Mouse (Mus musculus): ENCODE measurements around the gene Usp19. TPM values are rescaled to one million over a fixed set of nuclear protein-coding genes. Genes with fewer than 3 reads are reported as not detected.

The Usp19 gene
- polyA plus RNA-seq, 1 experiment from 2014 or later, result 52.5 TPM

DNA sequence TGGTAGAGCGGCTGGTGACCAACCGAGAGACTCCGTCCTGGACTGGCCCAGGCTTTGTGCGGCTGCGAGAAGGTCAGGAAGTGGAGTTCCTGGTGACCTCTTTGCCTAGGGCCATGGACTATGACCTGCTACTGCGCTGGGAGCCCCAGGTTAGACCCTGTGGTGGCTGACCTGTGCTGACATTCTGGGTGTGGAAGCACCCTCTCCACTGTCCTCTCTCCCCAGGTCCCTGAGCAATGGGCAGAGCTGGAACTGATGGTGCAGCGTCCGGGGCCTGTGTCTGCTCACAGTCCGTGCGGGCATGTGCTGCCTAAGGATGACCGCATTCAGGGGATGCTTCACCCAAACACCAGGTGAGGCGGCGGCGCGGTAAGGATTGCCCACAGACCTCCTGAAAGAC, 6.4 kb upstream of the Usp19 start:
- peaks cover 4% of the 10 kb centered on the region for H3K4me1 ChIP-seq (ENCODE audit: control insufficient read depth, insufficient read depth, low read length)
- no peak for DNase-seq (ENCODE audit: low spot score)
- H3K36me3 ChIP-seq (replicated peaks; ENCODE audit: control insufficient read depth, insufficient read depth, low read depth, low read length), result peaks cover 6% of the 10 kb centered on the region

DNA sequence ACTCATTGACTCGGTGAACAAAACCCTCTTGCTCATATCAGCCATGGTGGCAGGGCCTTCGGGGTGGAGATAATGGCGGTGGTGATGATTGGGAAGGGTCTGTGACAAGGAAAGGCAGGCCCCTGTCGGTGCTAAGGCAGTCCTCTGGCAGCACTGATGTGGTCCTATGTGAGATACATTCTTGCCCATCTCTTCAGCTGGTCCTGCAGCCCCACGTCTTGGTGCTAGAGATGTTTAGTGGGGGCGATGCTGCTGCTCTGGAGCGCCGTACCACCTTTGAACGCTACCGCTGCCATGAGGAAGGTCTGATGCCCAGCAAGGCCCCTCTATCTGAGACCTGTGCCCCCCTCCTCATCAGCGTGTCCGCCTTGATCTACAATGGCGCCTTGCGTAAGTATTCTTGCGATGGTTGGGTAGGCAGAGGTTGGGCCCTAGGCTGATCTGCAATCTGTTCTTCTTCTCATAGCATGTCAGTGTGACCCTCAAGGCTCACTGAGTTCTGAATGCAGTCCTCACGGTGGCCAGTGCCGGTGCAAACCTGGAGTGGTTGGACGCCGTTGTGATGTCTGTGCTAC, 5.0 kb upstream of the Usp19 start:
- no peak overlapping the region for H3K27ac ChIP-seq (replicated peaks; ENCODE audit: low read depth, low read length)
- ATAC-seq (replicated peaks; ENCODE audit: insufficient number of reproducible peaks, low FRiP score, low TSS enrichment, low read depth) (no peak), DNase-seq (ENCODE audit: low spot score) (no peak)
- no peak overlapping the region for H3K4me2 ChIP-seq (ENCODE audit: low read depth, low read length)
- H3K36me3 ChIP-seq (replicated peaks; ENCODE audit: control insufficient read depth, insufficient read depth, low read depth, low read length), result peaks cover 6% of the 10 kb centered on the region
- no peak overlapping the region for H3K9ac ChIP-seq (replicated peaks; ENCODE audit: low read length)
- WGBS, result 95% methylated on average over 19 of the region's 19 CpGs
- H3K4me3 ChIP-seq (ENCODE audit: low read depth, low read length), result no peak overlapping the region
- peaks cover under 1% of the 10 kb centered on the region for H3K4me1 ChIP-seq (ENCODE audit: control insufficient read depth, insufficient read depth, low read length)
- H3K27me3 ChIP-seq (ENCODE audit: control insufficient read depth, insufficient read depth, low read length), result no peaks in the 10 kb centered on the region
- H3K9me3 ChIP-seq (replicated peaks; ENCODE audit: control insufficient read depth, low read length), result no peaks in the 10 kb centered on the region

More for the DNA sequence above, 6.4 kb upstream of the Usp19 start:
- H3K9me3 ChIP-seq (replicated peaks; ENCODE audit: control insufficient read depth, low read length), result no peaks in the 10 kb centered on the region
- H3K4me3 ChIP-seq (ENCODE audit: low read depth, low read length), result no peak overlapping the region
- H3K27ac ChIP-seq (replicated peaks; ENCODE audit: low read depth, low read length), result no peak overlapping the region
- ATAC-seq (replicated peaks; ENCODE audit: insufficient number of reproducible peaks, low FRiP score, low TSS enrichment, low read depth), result no peak
- no peak overlapping the region for H3K9ac ChIP-seq (replicated peaks; ENCODE audit: low read length)
- no peaks in the 10 kb centered on the region for H3K27me3 ChIP-seq (ENCODE audit: control insufficient read depth, insufficient read depth, low read length)
- H3K4me2 ChIP-seq (ENCODE audit: low read depth, low read length), result no peak overlapping the region
- WGBS, result 91% methylated on average over 15 of the region's 15 CpGs

DNA sequence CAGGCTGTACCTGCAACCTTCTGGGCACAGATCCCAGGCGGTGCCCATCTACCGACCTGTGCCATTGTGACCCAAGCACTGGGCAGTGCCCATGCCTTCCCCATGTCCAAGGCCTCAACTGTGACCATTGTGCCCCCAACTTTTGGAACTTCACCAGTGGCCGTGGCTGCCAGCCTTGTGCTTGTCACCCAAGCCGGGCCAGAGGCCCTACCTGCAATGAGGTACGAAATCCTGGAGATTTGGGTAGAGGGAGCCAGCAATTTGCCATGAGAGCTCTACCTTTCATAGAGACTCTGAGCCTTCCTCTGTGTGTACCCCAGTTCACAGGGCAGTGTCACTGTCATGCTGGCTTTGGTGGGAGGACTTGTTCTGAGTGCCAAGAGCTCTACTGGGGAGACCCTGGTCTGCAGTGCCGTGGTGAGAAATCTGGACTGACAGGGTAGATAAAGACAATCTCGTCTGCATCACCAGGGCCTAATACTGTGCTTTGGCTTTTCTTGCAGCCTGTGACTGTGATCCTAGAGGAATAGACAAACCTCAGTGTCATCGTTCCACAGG, 3.4 kb upstream of the Usp19 start:
- H3K4me2 ChIP-seq (ENCODE audit: low read depth, low read length), result no peak overlapping the region
- H3K27ac ChIP-seq (replicated peaks; ENCODE audit: low read depth, low read length), result no peak overlapping the region
- 93% methylated on average over 8 of the region's 8 CpGs for WGBS
- H3K9me3 ChIP-seq (replicated peaks; ENCODE audit: control insufficient read depth, low read length), result no peaks in the 10 kb centered on the region
- peaks cover 6% of the 10 kb centered on the region for H3K36me3 ChIP-seq (replicated peaks; ENCODE audit: control insufficient read depth, insufficient read depth, low read depth, low read length)
- H3K4me1 ChIP-seq (ENCODE audit: control insufficient read depth, insufficient read depth, low read length), result peaks cover 3% of the 10 kb centered on the region
- H3K27me3 ChIP-seq (ENCODE audit: control insufficient read depth, insufficient read depth, low read length), result no peaks in the 10 kb centered on the region
- no peak for ATAC-seq (replicated peaks; ENCODE audit: insufficient number of reproducible peaks, low FRiP score, low TSS enrichment, low read depth)
- no peak overlapping the region for H3K4me3 ChIP-seq (ENCODE audit: low read depth, low read length)
- H3K9ac ChIP-seq (replicated peaks; ENCODE audit: low read length), result no peak overlapping the region
- DNase-seq (ENCODE audit: low spot score), result no peak

DNA sequence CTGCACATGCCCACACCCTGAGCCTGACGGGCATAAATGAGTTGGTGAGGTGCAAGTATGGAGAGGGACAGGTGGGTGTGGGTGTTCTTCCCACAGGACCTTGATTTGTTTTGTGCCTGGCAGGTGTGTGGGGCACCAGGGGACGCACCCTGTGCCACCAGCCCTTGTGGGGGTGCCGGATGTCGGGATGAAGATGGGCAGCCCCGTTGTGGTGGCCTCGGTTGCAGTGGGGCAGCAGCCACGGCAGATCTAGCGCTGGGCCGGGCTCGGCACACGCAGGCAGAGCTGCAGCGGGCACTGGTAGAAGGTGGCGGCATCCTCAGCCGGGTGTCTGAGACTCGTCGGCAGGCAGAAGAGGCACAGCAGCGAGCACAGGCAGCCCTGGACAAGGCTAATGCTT, 2.0 kb upstream of the Usp19 start:
- no peak overlapping the region for H3K4me2 ChIP-seq (ENCODE audit: low read depth, low read length)
- WGBS, result 95% methylated on average over 17 of the region's 17 CpGs
- no peak overlapping the region for H3K27ac ChIP-seq (replicated peaks; ENCODE audit: low read depth, low read length)
- peaks cover 4% of the 10 kb centered on the region for H3K4me1 ChIP-seq (ENCODE audit: control insufficient read depth, insufficient read depth, low read length)
- H3K9ac ChIP-seq (replicated peaks; ENCODE audit: low read length), result no peak overlapping the region
- H3K9me3 ChIP-seq (replicated peaks; ENCODE audit: control insufficient read depth, low read length), result no peaks in the 10 kb centered on the region
- H3K36me3 ChIP-seq (replicated peaks; ENCODE audit: control insufficient read depth, insufficient read depth, low read depth, low read length), result peaks cover 12% of the 10 kb centered on the region
- H3K27me3 ChIP-seq (ENCODE audit: control insufficient read depth, insufficient read depth, low read length), result no peaks in the 10 kb centered on the region
- no peak for DNase-seq (ENCODE audit: low spot score)
- no peak for ATAC-seq (replicated peaks; ENCODE audit: insufficient number of reproducible peaks, low FRiP score, low TSS enrichment, low read depth)
- H3K4me3 ChIP-seq (ENCODE audit: low read depth, low read length), result no peak overlapping the region

DNA sequence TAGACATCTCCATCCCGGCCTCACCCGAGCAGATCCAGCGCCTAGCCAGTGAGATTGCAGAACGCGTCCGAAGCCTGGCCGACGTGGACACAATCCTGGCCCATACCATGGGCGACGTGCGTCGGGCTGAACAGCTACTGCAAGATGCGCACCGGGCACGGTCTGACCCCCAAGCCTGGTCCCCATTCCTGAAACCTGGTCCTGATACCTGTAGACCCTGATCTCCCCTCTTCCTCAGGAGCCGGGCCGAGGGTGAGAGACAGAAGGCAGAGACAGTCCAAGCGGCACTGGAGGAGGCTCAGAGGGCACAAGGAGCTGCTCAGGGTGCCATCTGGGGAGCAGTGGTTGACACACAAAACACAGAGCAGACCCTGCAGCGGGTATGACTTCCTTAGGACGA, 1.2 kb upstream of the Usp19 start:
- H3K4me1 ChIP-seq (ENCODE audit: control insufficient read depth, insufficient read depth, low read length), result peaks cover 4% of the 10 kb centered on the region
- WGBS, result 96% methylated on average over 20 of the region's 20 CpGs
- no peaks in the 10 kb centered on the region for H3K27me3 ChIP-seq (ENCODE audit: control insufficient read depth, insufficient read depth, low read length)
- no peaks in the 10 kb centered on the region for H3K9me3 ChIP-seq (replicated peaks; ENCODE audit: control insufficient read depth, low read length)
- peaks cover 12% of the 10 kb centered on the region for H3K36me3 ChIP-seq (replicated peaks; ENCODE audit: control insufficient read depth, insufficient read depth, low read depth, low read length)
- no peak overlapping the region for H3K4me3 ChIP-seq (ENCODE audit: low read depth, low read length)
- no peak overlapping the region for H3K4me2 ChIP-seq (ENCODE audit: low read depth, low read length)
- H3K9ac ChIP-seq (replicated peaks; ENCODE audit: low read length), result no peak overlapping the region
- DNase-seq (ENCODE audit: low spot score) (no peak), ATAC-seq (replicated peaks; ENCODE audit: insufficient number of reproducible peaks, low FRiP score, low TSS enrichment, low read depth) (no peak)
- H3K27ac ChIP-seq (replicated peaks; ENCODE audit: low read depth, low read length), result no peak overlapping the region

DNA sequence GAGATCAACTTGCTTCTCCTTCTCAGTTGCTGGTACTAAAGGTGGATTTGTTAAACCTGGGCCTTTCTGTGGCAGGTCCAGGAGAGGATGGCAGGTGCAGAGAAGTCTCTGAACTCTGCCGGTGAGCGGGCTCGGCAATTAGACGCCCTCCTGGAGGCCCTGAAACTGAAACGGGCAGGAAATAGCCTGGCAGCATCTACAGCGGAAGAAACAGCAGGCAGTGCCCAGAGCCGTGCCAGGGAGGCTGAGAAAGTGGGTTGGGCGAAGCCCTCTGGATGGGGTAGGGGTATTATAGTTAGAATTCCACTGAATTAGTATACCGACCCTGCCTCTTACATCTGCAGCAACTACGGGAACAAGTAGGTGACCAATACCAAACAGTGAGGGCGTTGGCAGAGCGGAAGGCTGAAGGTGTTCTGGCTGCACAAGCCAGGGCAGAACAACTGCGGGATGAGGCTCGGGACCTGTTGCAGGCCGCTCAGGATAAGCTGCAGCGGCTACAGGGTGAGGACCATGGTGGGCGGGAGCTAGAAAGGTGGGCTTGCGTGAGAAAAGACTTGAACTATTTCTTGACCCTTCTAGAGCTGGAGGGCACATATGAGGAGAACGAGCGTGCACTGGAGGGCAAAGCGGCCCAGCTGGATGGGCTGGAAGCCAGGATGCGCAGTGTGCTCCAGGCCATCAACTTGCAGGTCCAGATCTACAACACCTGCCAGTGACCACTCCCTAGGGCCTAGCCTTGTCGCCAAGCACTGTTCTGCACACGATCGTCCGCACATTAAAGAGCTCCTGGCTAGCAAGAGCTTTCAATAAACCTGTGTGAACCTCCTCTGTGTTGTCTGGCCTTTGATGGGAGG, 472 bp upstream of the Usp19 start:
- peak overlapping the region; percentile 48 for H3K4me2 ChIP-seq (ENCODE audit: low read depth, low read length)
- DNase-seq (ENCODE audit: low spot score) (no peak), ATAC-seq (replicated peaks; ENCODE audit: insufficient number of reproducible peaks, low FRiP score, low TSS enrichment, low read depth) (peak; percentile 5; the same call in 1 of the 2 replicates)
- H3K27ac ChIP-seq (replicated peaks; ENCODE audit: low read depth, low read length), result peak overlapping the region; percentile 95
- no peaks in the 10 kb centered on the region for H3K9me3 ChIP-seq (replicated peaks; ENCODE audit: control insufficient read depth, low read length)
- peaks cover 17% of the 10 kb centered on the region for H3K36me3 ChIP-seq (replicated peaks; ENCODE audit: control insufficient read depth, insufficient read depth, low read depth, low read length)
- no peaks in the 10 kb centered on the region for H3K27me3 ChIP-seq (ENCODE audit: control insufficient read depth, insufficient read depth, low read length)
- H3K9ac ChIP-seq (replicated peaks; ENCODE audit: low read length), result peak overlapping the region; percentile 76
- peak overlapping the region; percentile 91 for H3K4me3 ChIP-seq (ENCODE audit: low read depth, low read length)
- WGBS, result 64% methylated on average over 26 of the region's 26 CpGs
- peaks cover 4% of the 10 kb centered on the region for H3K4me1 ChIP-seq (ENCODE audit: control insufficient read depth, insufficient read depth, low read length)

DNA sequence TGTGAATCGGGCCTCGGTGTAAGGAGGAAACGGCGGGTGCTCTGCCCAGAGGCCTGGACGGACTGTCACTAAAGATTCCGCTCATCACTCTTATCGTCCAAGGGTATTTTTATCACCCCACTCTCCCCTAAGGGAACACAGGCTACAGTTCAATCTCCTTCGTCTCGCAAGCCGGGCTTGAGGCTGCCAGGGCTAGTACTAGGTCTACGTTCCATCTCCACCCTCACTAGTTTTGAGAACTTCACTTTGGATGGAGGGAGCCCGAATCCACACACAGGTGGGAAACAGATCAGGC, 831 bp downstream of the Usp19 start:
- Histone ChIP-seq H3K9me3 (replicated peaks; ENCODE audit: control insufficient read depth, low read length) (no peaks in the 10 kb centered on the region), H3K27ac (replicated peaks; ENCODE audit: low read depth, low read length) (peak overlapping the region; percentile 95), H3K9ac (replicated peaks; ENCODE audit: low read length) (peak overlapping the region; percentile 76), H3K4me2 (ENCODE audit: low read depth, low read length) (peak overlapping the region; percentile 87), H3K27me3 (ENCODE audit: control insufficient read depth, insufficient read depth, low read length) (no peaks in the 10 kb centered on the region), H3K36me3 (replicated peaks; ENCODE audit: control insufficient read depth, insufficient read depth, low read depth, low read length) (peaks cover 24% of the 10 kb centered on the region), H3K4me3 (ENCODE audit: low read depth, low read length) (peak overlapping the region; percentile 91), H3K4me1 (ENCODE audit: control insufficient read depth, insufficient read depth, low read length) (peaks cover 4% of the 10 kb centered on the region)
- DNase-seq (ENCODE audit: low spot score) (no peak), ATAC-seq (replicated peaks; ENCODE audit: insufficient number of reproducible peaks, low FRiP score, low TSS enrichment, low read depth) (no peak)
- 14% methylated on average over 12 of the region's 12 CpGs for WGBS

All from embryonic facial prominence, embryonic 11.5 days (tissue).